Mouse (Mus musculus) gastrocnemius, adult 2 months (tissue): Measurements from ENCODE around the gene Trappc10. TPM values are rescaled to one million over a fixed set of nuclear protein-coding genes. Genes with fewer than 3 reads are reported as not detected.

ENCODE experiments used
- DNase-seq: peaks from one replicate; pipeline ENCODE4 v3.0.0; 2022
- H3K27ac ChIP-seq: fragments of 200-600 bp; 2 replicates; pipeline ENCODE4 v1.8.1; 2022; ENCODE audit warnings: mild to moderate bottlenecking
- H3K4me3 ChIP-seq: fragments of 200-600 bp; 2 replicates; pipeline ENCODE4 v1.8.1; 2022; ENCODE audit warnings: mild to moderate bottlenecking, moderate library complexity
- CTCF ChIP-seq: fragments of 200-600 bp; IDR thresholded peaks from 2 replicates; pipeline ENCODE4 v1.8.1; 2022; ENCODE audit warnings: antibody characterized with exemption, mild to moderate bottlenecking, moderate library complexity
- intact Hi-C: fragments of 180-260 bp; cut with DNase I; formaldehyde crosslinking; loops from one replicate; pipeline ENCODE4 v1.15.1; 2025
- long read RNA-seq, 2 experiments: library from polyadenylated mRNA; stranded (forward); transcript quantifications; one replicate each; pipeline ENCODE4 v2.0.0; 2021
- total RNA-seq, 2 experiments: library from RNA; stranded (reverse); gene quantifications; 2 replicates each; pipeline ENCODE4 v1.2.3; 2021

Trappc10 gene
- total RNA-seq, result 10 to 100 TPM; 37.9 to 40.1 TPM
- long read RNA-seq, experiment 1, partial matches to known transcripts, result 2 of 4 reads
- long read RNA-seq, experiment 1, other reads (novel, unspliced or antisense), result 2 of 4 reads
- long read RNA-seq, experiment 2, partial matches to known transcripts, result 2 of 3 reads
- long read RNA-seq, experiment 2, other reads (novel, unspliced or antisense), result 1 of 3 reads

DNA sequence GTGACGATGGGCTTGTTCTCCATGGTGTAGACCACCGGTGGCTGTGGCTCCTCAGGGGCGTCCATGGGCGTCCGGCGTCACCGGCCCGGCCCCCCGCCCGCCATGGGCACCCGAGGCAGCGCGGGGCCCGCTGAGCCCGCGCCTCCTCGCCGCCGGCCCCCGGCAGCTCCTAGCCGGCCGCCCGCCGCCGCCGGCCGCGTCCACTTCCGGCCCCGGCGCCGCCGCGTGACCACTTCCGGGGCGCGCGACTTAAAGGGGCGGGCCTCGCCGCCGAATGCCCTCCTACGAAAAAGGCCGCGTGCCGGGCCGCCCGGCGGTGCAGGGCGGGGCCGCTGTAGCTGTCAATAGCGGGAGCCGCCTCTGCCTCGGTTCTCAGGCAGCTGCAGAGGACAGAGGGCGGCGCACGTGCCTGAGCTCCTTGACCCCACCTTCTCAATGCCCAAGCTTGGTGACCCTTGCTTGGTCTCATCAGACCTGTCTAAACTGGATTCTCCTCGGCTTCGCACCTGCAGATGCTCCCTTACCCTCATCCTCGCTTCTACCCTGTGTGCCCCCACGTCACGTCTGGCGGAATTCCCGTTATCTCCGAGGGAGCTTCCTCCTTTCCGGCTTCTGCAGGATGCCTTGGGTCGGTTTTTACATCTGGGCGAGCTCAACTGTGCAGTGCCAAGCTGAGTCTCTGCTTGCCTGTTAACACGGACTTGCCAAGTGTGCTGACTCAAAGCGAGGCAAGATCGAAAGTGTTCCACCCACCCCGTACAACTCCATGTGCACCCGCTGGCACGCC is at the start of gene Trappc10:
Gene Trappc10 (minus strand): TSS at position 204 of the 787 bp plus-strand sequence.
- TF ChIP-seq CTCF, result no peak
- peak; percentile 94 for DNase-seq
- peak within 1 kb of the TSS; percentile 90 for H3K4me3 ChIP-seq
- intact Hi-C loops, result no loop called here
- H3K27ac ChIP-seq, result peak within 1 kb of the TSS; percentile 96

DNA sequence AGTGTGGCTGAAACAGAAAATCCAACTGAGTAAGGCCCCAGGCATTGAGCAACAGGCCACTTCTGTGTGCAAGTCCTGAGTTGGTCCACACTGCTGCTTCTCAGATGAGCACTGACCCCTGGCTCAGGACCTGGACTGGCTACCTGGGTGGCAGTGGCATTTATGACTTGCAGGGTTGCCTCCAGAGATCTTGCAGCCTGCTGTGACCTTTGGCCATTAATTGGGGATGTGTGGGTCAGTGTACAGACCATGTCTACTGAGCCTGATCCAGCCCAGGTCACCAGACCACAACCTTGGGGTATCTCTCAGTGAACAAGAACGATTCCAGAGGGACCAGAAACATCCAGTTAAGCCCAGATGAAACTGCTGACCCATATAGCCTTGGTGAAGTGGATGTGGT is 49.1 kb upstream of the Trappc10 start:
- TF ChIP-seq CTCF, result no peak
- no peak overlapping the region for H3K27ac ChIP-seq
- intact Hi-C loops, result no loop called here

DNA sequence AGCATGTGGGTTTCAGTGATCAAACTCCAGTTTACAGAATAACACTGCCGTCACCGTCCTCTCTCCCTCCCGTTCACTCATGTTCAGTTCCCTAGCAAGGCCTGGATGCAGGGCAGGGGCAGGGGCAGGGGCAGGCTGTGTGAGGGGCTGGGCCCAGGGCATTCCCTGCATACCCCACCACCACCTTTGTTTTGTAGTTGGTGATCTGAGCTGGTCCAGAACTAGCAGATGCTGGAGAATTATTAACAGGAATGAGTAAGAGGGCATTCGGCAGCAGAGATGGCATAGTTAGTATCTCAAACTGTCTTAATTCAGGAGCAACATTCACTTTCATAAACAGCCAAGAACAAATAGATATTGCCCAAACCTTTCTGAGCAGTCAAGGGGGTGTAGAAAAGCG is 47.9 kb upstream of the Trappc10 start:
- intact Hi-C loops, result no loop called here

More for the DNA sequence above, 49.1 kb upstream of the Trappc10 start:
- no peak for DNase-seq
- no peak overlapping the region for H3K4me3 ChIP-seq

DNA sequence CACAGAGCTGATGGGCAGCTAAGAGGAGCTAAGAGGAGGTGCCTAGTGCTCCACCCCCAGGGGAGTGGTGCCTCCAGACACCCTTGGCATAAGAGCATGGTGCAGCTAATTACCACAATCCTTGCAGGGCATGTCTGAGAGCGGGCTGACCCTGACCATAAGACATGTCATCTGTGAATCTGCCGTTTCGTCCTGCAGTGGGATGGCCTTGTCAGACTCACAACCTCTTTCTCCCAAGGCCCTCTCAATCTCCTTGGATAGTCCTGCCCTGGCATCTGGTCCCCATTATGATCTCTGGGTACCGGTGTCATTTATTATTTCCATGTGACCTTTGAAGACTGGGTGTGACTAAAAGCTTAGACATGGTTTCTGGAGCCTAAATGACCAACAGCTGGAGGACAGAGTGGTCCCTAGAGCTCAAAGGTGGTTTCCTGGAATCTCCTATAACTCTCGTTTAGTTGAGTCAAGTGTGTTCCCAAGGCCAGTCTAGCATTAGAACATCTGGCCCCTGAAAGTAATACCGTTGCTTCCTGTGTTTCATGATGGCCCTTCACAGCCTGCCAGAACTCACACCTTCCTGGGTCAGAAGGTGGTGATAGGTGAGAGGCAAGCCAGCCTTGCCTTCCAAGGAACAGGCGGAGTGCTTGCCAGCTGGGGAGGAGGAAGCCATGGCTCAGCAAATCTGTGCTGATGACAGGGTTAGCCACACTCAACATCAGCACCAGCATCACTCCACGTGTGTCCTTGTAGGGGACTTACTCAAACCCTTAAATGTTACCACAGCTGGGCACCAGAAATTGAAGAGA is 46.5 kb upstream of the Trappc10 start:
- Histone ChIP-seq H3K4me3 (no peak overlapping the region), H3K27ac (no peak overlapping the region)
- intact Hi-C loops, result no loop called here
- no peak for TF ChIP-seq CTCF
- peak; percentile 65 for DNase-seq

More for the DNA sequence above, 47.9 kb upstream of the Trappc10 start:
- Histone ChIP-seq H3K27ac (no peak overlapping the region), H3K4me3 (no peak overlapping the region)
- no peak for DNase-seq
- TF ChIP-seq CTCF, result no peak

DNA sequence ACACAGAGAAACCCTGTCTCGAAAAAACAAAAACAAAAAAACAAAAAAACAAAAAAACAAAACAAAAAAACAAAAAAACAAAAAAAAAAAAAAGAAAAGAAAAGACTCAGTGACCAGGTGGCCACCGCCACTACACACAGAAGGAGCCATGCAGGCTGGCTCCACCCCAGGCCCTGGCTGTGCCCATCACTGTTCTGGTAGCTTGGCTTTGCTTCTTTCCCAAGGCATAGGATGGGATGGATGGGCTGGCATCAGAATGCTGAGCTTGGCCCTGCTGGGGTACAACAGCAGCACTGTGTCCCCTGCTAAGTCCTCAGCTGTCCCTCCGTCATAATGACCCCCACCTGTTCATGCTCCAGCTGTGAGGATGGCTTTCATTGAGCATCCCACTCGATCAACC is 44.5 kb upstream of the Trappc10 start:
- Histone ChIP-seq H3K4me3 (no peak overlapping the region), H3K27ac (no peak overlapping the region)
- DNase-seq, result no peak
- intact Hi-C loops, result no loop called here
- TF ChIP-seq CTCF, result no peak

DNA sequence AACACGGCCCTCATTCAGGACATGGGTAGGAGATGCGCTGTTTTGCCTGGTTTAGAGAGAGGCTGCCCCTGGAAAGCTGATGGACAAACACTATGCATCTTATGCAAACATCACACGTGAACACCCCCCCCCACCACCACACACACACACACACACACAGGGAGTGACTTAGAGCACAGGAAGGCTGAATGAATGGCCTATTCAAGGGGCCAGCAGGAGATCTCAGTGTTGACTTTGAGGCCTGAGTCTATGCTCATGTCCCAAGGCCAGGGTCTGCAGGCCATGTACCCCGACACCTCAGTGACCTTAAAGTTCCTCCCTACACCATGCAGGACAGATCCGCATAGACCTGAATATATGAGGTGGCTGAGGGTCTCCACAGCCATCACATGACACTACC is 43.7 kb upstream of the Trappc10 start:
- intact Hi-C loops, result no loop called here
- no peak for DNase-seq
- Histone ChIP-seq H3K4me3 (no peak overlapping the region), H3K27ac (peak overlapping the region; percentile 71)
- no peak for TF ChIP-seq CTCF

DNA sequence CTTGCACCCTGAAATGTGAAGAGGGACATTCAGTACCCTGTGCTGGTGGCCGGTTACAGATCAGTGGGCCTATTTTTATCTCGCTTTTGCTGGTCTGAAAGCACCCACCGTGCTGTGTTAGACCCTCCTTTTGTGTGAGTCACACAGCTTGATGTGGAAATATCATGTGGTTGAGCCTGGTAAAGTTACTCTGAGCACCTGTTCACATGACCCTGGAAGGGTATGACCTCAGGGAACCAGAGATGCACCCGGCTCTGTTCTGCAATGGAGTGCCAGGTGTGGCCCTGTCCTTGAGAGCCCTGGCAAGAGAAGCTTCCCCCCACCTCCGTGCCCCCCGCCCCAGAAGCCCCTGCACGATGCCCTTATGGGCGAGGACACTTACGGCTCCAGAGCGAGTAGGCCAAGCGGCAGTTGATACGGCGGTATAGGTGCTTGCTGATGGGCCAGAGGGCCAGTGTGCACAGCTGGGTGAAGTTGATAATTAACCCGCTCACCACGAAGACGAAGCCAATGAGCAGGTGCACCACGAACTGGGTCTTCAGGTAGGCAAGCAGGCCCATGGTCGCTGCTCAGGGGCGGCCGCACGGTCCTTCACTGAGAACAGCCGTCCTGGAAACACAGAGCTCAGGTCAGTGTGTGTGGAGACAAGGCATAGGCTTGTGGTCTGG is 43.2 kb upstream of the Trappc10 start:
- TF ChIP-seq CTCF, result no peak
- intact Hi-C loops, result no loop called here
- H3K27ac ChIP-seq, result peak overlapping the region; percentile 71
- H3K4me3 ChIP-seq, result no peak overlapping the region
- DNase-seq, result peak; percentile 43

DNA sequence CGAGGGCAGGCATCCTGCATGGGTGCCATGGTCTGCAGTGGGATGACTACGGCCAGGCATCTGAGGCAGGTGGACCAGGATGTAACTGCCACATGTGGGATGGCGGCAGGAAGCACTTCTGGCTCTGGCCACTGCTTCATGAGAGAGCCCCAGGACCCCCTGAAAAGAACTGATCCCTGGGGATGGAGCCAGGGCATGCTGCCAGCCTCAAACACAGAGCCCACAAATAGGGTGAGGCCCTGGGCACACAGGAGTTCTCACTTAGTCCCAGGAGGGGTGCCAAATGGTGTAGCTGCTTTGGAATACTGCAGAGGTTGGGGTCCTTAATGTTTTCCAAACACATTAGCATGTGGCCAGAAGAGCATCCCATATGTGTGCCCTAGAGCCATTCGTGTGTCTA is 41.5 kb upstream of the Trappc10 start:
- Histone ChIP-seq H3K4me3 (no peak overlapping the region), H3K27ac (no peak overlapping the region)
- intact Hi-C loops, result no loop called here
- TF ChIP-seq CTCF, result no peak
- DNase-seq, result no peak

DNA sequence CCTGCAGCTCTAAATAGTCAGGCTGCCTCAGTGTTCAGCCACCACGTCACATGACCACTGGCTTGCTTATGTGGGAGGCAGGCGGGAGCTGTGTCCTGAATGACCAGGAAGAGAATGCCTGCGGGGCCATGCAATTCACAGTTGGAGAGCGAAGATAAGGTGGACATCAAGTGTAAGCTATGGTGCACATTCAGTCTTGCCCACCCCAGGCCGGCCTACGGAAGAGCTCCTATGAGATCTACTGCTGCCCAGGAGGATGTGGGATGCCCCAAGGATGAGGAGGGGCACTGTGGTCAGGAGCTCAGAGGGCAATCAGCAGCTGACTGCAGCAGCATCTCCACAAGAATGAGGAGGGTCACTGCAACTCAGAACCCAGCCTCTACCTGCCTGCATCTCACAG is 41.0 kb upstream of the Trappc10 start:
- TF ChIP-seq CTCF, result no peak

DNA sequence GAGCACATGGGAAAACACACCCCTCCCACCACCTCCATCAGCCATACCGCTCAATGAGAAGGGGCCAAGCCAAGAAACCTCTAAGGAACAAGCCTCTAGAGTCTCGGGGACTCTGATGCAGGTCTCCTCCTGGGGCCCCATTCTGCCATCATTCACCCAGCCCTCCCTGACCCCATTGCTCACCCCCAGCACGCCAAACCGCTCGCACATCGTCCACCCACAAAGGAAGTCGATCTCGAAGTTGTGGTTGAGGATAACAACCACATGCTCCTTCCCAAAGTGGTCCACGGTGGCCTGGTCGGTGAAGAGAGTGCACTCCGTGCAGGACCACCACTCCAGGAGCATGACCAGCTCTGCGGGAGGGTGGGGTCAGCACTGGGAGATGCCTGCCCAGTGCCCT is 40.4 kb upstream of the Trappc10 start:
- no peak overlapping the region for H3K27ac ChIP-seq
- no peak for TF ChIP-seq CTCF
- intact Hi-C loops, result no loop called here
- H3K4me3 ChIP-seq, result no peak overlapping the region
- no peak for DNase-seq

More for the DNA sequence above, 41.0 kb upstream of the Trappc10 start:
- no peak for DNase-seq
- Histone ChIP-seq H3K4me3 (no peak overlapping the region), H3K27ac (no peak overlapping the region)
- intact Hi-C loops, result no loop called here

DNA sequence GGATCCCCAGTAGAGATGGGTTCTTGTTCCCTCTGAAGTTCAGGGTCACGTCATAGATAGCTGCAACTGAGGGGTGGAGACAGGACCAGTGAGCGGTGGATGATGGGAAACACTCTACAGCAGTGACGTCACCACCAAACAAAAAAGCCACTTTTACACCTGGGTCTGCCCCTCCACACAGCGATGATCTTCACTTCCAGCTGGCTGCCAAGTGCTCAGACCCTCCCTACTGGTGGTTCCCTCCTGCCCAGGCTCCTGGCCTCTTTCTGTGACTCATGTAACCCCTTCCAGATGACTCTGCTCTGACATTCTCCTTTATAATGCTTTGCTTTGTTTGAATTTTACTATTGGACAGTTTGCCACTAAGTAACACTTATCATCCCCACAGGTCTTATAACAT is 38.0 kb upstream of the Trappc10 start:
- intact Hi-C loops, result no loop called here
- no peak overlapping the region for H3K4me3 ChIP-seq
- no peak for DNase-seq
- no peak overlapping the region for H3K27ac ChIP-seq
- TF ChIP-seq CTCF, result no peak

DNA sequence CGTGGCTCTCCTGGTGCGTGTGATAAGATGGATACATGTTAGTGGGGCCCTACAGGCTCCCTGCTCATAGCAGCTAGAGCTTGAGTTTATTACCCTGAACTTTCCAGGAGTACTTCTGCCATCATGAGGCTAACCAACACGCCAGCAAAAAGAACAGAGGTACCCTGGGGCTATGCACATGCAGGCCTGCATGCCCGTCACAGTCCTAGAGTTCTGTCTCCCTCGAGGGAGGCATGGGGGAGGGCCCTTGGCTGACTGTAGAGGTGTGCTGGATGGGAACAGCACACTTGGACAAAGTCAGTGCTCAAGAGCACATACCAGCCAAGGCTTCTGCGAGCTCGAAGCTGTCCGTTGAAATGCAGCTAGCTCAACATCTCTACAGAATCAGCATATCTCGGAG is 36.0 kb upstream of the Trappc10 start:
- Histone ChIP-seq H3K27ac (no peak overlapping the region), H3K4me3 (no peak overlapping the region)
- DNase-seq, result no peak
- TF ChIP-seq CTCF, result no peak
- intact Hi-C loops, result no loop called here
